Mouse (Mus musculus): ENCODE results near the gene Fubp1. TPM values are rescaled to one million over a fixed set of nuclear protein-coding genes. Genes with fewer than 3 reads are reported as not detected.

Gene Fubp1
- polyA plus RNA-seq, 1 experiment from 2014 or later = 475 TPM

DNA sequence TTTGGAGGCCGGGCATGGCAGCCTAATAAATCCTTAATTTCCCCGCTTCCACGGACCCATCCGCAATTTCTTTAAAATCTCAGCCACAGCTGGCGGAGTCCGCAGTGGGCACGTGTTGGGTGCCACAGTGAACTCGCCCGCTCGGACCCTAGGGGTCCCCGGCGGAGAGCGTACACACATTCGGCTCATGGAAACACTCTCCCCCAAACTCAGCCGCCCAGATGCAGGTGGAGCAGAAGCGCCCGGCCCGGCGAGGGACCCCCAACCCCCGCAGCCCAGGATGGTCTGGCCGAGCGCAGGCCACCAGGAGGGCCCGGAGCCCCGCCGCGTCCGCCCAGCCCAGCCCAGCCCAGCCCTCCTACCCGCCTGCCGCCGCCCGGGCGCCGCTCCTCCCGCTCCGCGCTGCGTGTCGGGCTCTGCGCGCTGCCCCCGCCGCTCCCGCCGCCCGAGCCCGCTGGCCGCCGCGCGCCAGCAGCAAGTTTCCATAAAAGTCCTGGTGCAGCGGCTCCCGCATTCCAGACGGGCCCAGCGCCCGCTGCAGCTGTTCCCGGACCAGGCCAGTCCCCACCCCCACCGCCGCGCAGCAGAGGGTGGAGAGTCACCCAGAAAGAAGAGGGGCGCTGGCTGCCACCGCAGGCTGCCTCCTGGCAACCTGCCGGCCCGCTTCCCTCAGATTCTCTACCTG lies 55.3 kb downstream of the Fubp1 start:
- DNase-seq (ENCODE audit: low spot score) (peak; percentile 85), ATAC-seq (replicated peaks; ENCODE audit: low FRiP score) (peak; percentile 83)
- Histone ChIP-seq H3K36me3 (ENCODE audit: control insufficient read depth, insufficient read depth, low read length) (no peaks in the 10 kb centered on the region), H3K4me3 (ENCODE audit: low read depth, low read length) (peak overlapping the region; percentile 55), H3K27me3 (ENCODE audit: control insufficient read depth, insufficient read depth, low read length) (peaks cover 21% of the 10 kb centered on the region), H3K9me3 (ENCODE audit: control insufficient read depth, low read length) (no peaks in the 10 kb centered on the region), H3K4me1 (replicated peaks; ENCODE audit: control insufficient read depth, insufficient read depth, low read length) (peaks cover 16% of the 10 kb centered on the region), H3K9ac (ENCODE audit: low read length) (peak overlapping the region; percentile 67), H3K27ac (ENCODE audit: low read depth, low read length) (no peak overlapping the region), H3K4me2 (ENCODE audit: low read depth, low read length, severe bottlenecking) (peak overlapping the region; percentile 91)
- 2% methylated on average over 46 of the region's 63 CpGs for WGBS

DNA sequence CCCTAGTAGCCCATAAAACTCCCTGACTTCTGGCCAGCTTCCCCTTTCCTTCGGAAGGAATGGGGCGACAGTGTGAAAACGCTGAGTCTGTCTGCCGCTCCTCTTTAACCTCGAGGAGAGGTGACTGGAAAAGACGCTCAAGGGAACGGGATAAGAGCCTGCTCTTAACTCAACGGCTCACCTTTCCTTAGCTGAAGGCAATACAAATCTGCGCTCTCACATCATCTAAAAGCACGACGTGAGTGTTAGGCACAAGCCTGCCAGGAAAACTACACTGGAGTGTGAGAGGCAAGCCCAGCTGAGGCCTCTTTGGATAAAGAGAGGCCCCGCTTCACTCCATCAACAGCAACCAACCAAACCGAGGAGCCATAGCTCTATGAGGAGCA lies 55.8 kb downstream of the Fubp1 start, which contains the start of gene Nexn:
TSS of gene Nexn (minus strand) at position 315 of the 386 bp plus-strand sequence.
- Histone ChIP-seq H3K9me3 (ENCODE audit: control insufficient read depth, low read length) (no peaks in the 10 kb centered on the region), H3K9ac (ENCODE audit: low read length) (peak within 1 kb of the TSS; percentile 67), H3K36me3 (ENCODE audit: control insufficient read depth, insufficient read depth, low read length) (no peaks in the 10 kb centered on the region), H3K27me3 (ENCODE audit: control insufficient read depth, insufficient read depth, low read length) (peaks cover 21% of the 10 kb centered on the region), H3K4me3 (ENCODE audit: low read depth, low read length) (peak within 1 kb of the TSS; percentile 55), H3K27ac (ENCODE audit: low read depth, low read length) (no peak within 1 kb of the TSS), H3K4me1 (replicated peaks; ENCODE audit: control insufficient read depth, insufficient read depth, low read length) (peaks cover 16% of the 10 kb centered on the region), H3K4me2 (ENCODE audit: low read depth, low read length, severe bottlenecking) (peak within 1 kb of the TSS; percentile 91)
- peak; percentile 52 for ATAC-seq (replicated peaks; ENCODE audit: low FRiP score)
- no peak for DNase-seq (ENCODE audit: low spot score)
- 2% methylated on average over 13 of the region's 13 CpGs for WGBS

DNA sequence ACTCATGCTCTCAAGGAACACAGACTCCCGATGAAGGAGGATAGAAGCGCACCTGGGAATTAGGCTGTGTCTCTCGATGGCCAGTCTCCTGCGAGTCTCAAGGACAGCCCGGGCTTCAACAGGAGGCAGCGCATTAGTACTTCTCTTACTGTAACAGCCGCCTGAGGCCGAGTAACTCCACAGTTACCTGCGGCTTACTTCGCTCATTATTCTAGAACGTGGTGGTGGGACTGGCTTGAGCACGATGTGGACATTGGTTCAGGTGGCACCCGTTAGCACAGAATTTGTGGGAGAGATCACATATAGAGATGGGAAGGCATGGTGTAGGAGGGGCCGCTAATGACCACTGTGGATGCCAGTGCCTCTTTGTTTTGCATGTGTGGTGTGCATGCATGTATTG lies 57.9 kb downstream of the Fubp1 start:
- Histone ChIP-seq H3K4me1 (replicated peaks; ENCODE audit: control insufficient read depth, insufficient read depth, low read length) (peaks cover 9% of the 10 kb centered on the region), H3K27ac (ENCODE audit: low read depth, low read length) (no peak overlapping the region), H3K9me3 (ENCODE audit: control insufficient read depth, low read length) (no peaks in the 10 kb centered on the region), H3K4me3 (ENCODE audit: low read depth, low read length) (no peak overlapping the region), H3K9ac (ENCODE audit: low read length) (no peak overlapping the region), H3K27me3 (ENCODE audit: control insufficient read depth, insufficient read depth, low read length) (peaks cover 20% of the 10 kb centered on the region), H3K36me3 (ENCODE audit: control insufficient read depth, insufficient read depth, low read length) (no peaks in the 10 kb centered on the region), H3K4me2 (ENCODE audit: low read depth, low read length, severe bottlenecking) (no peak overlapping the region)
- 90% methylated on average over 14 of the region's 14 CpGs for WGBS
- ATAC-seq (replicated peaks; ENCODE audit: low FRiP score) = no peak
- DNase-seq (ENCODE audit: low spot score) = no peak

DNA sequence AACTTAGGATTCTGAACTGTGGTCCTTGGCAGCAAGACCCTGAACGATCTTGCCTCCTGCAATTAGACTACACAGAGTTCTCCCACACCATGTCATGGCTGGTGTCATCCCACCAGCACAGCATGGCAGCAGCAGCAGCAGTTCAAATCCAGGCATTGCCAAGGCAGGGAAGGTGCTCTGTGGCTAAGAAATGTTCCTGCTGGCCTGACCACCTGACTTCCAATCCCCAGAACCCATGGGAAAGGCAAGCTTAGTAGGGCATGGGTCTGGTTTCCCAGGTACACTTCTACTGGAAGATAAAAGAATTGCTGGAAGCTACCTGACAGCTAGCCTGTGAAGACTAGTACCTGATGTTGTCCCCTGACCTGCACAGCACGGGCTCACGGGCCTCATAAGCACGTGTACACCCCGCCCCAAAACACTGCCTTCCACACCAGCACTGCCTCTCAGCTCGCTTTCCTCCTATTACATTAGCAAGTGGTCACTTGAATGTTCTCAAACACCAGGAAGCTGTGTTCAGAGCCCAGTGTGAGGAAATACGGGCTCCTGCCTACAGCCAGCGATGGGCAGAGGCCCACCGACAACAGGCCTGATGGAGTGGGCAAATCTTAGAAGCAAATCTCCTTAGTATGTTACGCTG lies 61.0 kb downstream of the Fubp1 start:
- 89% methylated on average over 10 of the region's 10 CpGs for WGBS
- Histone ChIP-seq H3K9me3 (ENCODE audit: control insufficient read depth, low read length) (no peaks in the 10 kb centered on the region), H3K4me1 (replicated peaks; ENCODE audit: control insufficient read depth, insufficient read depth, low read length) (peaks cover 1% of the 10 kb centered on the region), H3K4me3 (ENCODE audit: low read depth, low read length) (no peak overlapping the region), H3K27ac (ENCODE audit: low read depth, low read length) (no peak overlapping the region), H3K36me3 (ENCODE audit: control insufficient read depth, insufficient read depth, low read length) (no peaks in the 10 kb centered on the region), H3K9ac (ENCODE audit: low read length) (no peak overlapping the region), H3K4me2 (ENCODE audit: low read depth, low read length, severe bottlenecking) (no peak overlapping the region), H3K27me3 (ENCODE audit: control insufficient read depth, insufficient read depth, low read length) (peaks cover 5% of the 10 kb centered on the region)
- DNase-seq (ENCODE audit: low spot score) (no peak), ATAC-seq (replicated peaks; ENCODE audit: low FRiP score) (no peak)

DNA sequence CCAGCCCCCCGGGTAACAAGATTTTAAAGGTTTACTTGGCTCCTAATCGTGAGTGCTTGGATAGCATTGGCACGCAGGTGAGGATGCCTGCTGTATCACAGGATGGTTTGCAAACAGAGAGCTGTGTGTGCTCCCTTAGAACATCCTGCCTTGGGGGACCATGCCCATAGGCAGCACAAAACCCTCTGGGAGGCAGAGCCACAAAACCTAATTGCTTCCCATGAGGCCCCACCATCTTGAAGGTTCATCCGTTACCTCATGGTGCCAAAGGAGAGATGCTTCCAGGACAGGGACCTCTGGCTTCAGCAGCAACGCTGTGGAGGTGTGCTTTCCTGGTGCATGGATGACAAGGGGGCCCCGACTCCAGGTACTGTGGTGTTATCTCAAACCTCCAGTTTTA lies 61.7 kb downstream of the Fubp1 start:
- Histone ChIP-seq H3K4me2 (ENCODE audit: low read depth, low read length, severe bottlenecking) (no peak overlapping the region), H3K4me1 (replicated peaks; ENCODE audit: control insufficient read depth, insufficient read depth, low read length) (no peaks in the 10 kb centered on the region), H3K27ac (ENCODE audit: low read depth, low read length) (no peak overlapping the region), H3K9me3 (ENCODE audit: control insufficient read depth, low read length) (no peaks in the 10 kb centered on the region), H3K9ac (ENCODE audit: low read length) (no peak overlapping the region), H3K36me3 (ENCODE audit: control insufficient read depth, insufficient read depth, low read length) (peaks cover 2% of the 10 kb centered on the region; the same call in 1 of the 2 replicates), H3K27me3 (ENCODE audit: control insufficient read depth, insufficient read depth, low read length) (peaks cover 2% of the 10 kb centered on the region; the same call in 1 of the 2 replicates), H3K4me3 (ENCODE audit: low read depth, low read length) (no peak overlapping the region)
- no peak for DNase-seq (ENCODE audit: low spot score)
- WGBS = 91% methylated on average over 6 of the region's 6 CpGs
- ATAC-seq (replicated peaks; ENCODE audit: low FRiP score) = no peak

DNA sequence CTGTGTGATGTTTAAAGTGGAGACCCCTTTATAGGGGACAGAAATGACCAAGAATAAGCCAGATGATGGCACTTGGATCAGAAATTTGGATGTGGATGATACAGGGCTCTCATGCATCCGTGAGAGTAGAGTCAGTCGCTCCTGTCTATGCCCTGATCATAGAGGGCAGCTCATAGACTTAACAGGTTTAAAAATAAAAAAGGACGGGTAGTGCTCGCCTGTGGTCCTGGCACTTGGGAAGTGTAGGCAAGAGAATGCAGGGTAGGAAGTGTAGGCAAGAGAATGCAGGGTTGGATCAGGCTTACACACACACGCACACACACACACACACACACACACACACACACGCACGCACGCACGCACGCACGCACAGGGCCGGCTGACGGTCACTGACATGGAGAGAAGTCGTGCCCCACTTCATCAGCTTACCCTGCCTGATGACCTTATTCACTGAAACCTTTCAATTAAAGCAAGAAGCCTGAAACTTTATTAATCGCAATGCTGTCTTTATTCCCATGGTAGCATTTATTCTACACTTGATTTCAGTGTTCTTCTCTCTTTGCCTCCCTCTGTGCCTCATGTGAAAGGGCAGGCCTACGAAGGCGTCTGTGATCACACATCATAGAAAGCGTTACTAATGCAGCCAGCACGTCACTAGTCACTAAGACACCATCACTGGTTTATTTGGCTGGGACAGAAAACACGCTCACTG lies 62.9 kb downstream of the Fubp1 start:
- ATAC-seq (replicated peaks; ENCODE audit: low FRiP score) = no peak
- Histone ChIP-seq H3K4me3 (ENCODE audit: low read depth, low read length) (no peak overlapping the region), H3K9me3 (ENCODE audit: control insufficient read depth, low read length) (no peaks in the 10 kb centered on the region), H3K4me2 (ENCODE audit: low read depth, low read length, severe bottlenecking) (no peak overlapping the region), H3K9ac (ENCODE audit: low read length) (no peak overlapping the region), H3K4me1 (replicated peaks; ENCODE audit: control insufficient read depth, insufficient read depth, low read length) (no peaks in the 10 kb centered on the region), H3K36me3 (ENCODE audit: control insufficient read depth, insufficient read depth, low read length) (peaks cover 2% of the 10 kb centered on the region; the same call in 1 of the 2 replicates), H3K27ac (ENCODE audit: low read depth, low read length) (no peak overlapping the region), H3K27me3 (ENCODE audit: control insufficient read depth, insufficient read depth, low read length) (no peaks in the 10 kb centered on the region)
- no peak for DNase-seq (ENCODE audit: low spot score)
- WGBS = 90% methylated on average over 20 of the region's 20 CpGs

DNA sequence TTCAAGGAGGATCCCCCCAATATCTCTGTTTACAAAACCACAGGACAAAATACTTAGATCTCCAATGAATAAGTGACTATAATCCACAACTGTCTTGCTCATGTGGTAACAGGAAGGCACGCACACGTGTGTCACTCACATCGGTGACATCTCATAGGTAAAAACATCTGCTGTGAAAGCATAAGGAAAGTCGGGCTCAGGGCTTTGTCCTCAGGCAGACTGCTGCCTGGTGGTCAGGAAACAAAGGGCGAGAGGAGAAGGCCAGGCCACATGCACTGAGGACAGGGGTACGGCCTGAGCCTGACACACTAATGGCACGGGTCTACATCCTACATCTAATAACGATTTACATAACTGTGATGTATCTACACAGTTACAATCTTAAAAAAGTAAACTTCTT lies 64.8 kb downstream of the Fubp1 start:
- Histone ChIP-seq H3K9ac (ENCODE audit: low read length) (no peak overlapping the region), H3K36me3 (ENCODE audit: control insufficient read depth, insufficient read depth, low read length) (peaks cover 2% of the 10 kb centered on the region; the same call in 1 of the 2 replicates), H3K27me3 (ENCODE audit: control insufficient read depth, insufficient read depth, low read length) (no peaks in the 10 kb centered on the region), H3K4me1 (replicated peaks; ENCODE audit: control insufficient read depth, insufficient read depth, low read length) (no peaks in the 10 kb centered on the region), H3K27ac (ENCODE audit: low read depth, low read length) (no peak overlapping the region), H3K4me2 (ENCODE audit: low read depth, low read length, severe bottlenecking) (no peak overlapping the region), H3K4me3 (ENCODE audit: low read depth, low read length) (no peak overlapping the region), H3K9me3 (ENCODE audit: control insufficient read depth, low read length) (no peaks in the 10 kb centered on the region)
- DNase-seq (ENCODE audit: low spot score) (no peak), ATAC-seq (replicated peaks; ENCODE audit: low FRiP score) (no peak)
- WGBS = 78% methylated on average over 8 of the region's 8 CpGs

DNA sequence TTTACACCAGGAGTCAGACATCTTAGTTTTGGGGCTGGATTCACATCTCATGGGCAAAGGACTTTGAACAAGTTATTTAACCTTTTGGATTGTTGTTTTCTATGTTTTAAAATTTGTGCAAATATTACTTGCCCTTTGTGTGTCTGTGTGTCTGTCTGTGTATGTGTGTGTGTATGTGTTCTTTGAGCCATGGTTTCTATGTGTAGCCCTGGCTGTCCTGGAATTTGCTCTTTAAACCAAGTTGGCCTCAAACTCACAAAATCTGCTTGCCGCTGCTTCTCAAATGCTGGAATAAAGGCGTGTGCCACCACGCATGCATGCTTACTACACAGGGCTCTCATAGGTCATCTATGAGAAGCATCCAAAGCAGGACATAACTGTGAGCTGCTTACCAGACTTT lies 66.7 kb downstream of the Fubp1 start:
- no peak overlapping the region for H3K4me2 ChIP-seq (ENCODE audit: low read depth, low read length, severe bottlenecking)
- no peaks in the 10 kb centered on the region for H3K27me3 ChIP-seq (ENCODE audit: control insufficient read depth, insufficient read depth, low read length)
- DNase-seq (ENCODE audit: low spot score) = no peak
- no peaks in the 10 kb centered on the region for H3K9me3 ChIP-seq (ENCODE audit: control insufficient read depth, low read length)
- H3K9ac ChIP-seq (ENCODE audit: low read length) = no peak overlapping the region
- no peak overlapping the region for H3K4me3 ChIP-seq (ENCODE audit: low read depth, low read length)
- H3K27ac ChIP-seq (ENCODE audit: low read depth, low read length) = no peak overlapping the region
- peaks cover 2% of the 10 kb centered on the region; the same call in 1 of the 2 replicates for H3K36me3 ChIP-seq (ENCODE audit: control insufficient read depth, insufficient read depth, low read length)
- H3K4me1 ChIP-seq (replicated peaks; ENCODE audit: control insufficient read depth, insufficient read depth, low read length) = no peaks in the 10 kb centered on the region
- no peak for ATAC-seq (replicated peaks; ENCODE audit: low FRiP score)
- 94% methylated on average over 3 of the region's 3 CpGs for WGBS

Data from forebrain, embryonic 11.5 days (tissue).